Mouse (Mus musculus): ENCODE results near the gene BC051142. TPM values are rescaled to one million over a fixed set of nuclear protein-coding genes. Genes with fewer than 3 reads are reported as not detected.
A peak's percentile ranks its signal among the peaks of the same experiment; 100 is the strongest.

The BC051142 gene
- total and polyA plus RNA-seq, 2 experiments from 2014 or later: 0.41 TPM; not detected in 1

DNA sequence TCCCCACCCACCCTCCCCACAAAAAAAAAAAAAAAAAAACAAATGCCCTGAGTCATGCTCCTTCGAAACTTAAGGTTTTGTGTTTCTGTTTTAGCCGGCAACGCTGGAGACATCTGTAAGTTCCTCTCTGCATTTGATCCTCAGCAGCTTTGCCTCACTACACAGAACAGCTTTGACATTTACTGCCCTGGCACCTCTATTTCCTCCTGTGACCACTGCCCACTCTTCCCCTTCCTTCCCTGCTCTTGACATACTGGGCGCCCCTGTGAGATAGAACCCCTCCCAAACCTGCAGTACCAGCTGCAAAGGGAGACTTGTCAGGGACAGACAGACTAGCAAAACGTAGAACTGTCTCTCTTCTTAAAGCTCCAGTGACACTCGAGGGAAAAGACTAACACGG, 39.0 kb downstream of the BC051142 start:
- Histone ChIP-seq H3K9me3 (replicated peaks; ENCODE audit: control insufficient read depth, low read length) (no peaks in the 10 kb centered on the region), H3K4me1 (ENCODE audit: control insufficient read depth, insufficient read depth) (no peaks in the 10 kb centered on the region), H3K27me3 (ENCODE audit: control insufficient read depth, insufficient read depth, low read length) (no peaks in the 10 kb centered on the region), H3K9ac (replicated peaks; ENCODE audit: low read depth, low read length) (no peak overlapping the region), H3K4me3 (ENCODE audit: low read depth, low read length) (no peak overlapping the region), H3K4me2 (ENCODE audit: low read depth, low read length) (no peak overlapping the region; the same call in 1 of the 2 replicates), H3K36me3 (replicated peaks; ENCODE audit: control insufficient read depth, insufficient read depth, low read length) (no peaks in the 10 kb centered on the region), H3K27ac (ENCODE audit: low read depth) (no peak overlapping the region)
- TF ChIP-seq EP300 (IDR thresholded peaks at IDR 0.05; ENCODE audit: low read depth): no peak
- no peak for TF ChIP-seq CTCF (IDR thresholded peaks at IDR 0.05; ENCODE audit: low read depth)
- no peak for ATAC-seq (ENCODE audit: insufficient read depth, low read depth)
- DNase-seq (ENCODE audit: low spot score): no peak
- WGBS: 52% methylated on average over 7 of the region's 7 CpGs

DNA sequence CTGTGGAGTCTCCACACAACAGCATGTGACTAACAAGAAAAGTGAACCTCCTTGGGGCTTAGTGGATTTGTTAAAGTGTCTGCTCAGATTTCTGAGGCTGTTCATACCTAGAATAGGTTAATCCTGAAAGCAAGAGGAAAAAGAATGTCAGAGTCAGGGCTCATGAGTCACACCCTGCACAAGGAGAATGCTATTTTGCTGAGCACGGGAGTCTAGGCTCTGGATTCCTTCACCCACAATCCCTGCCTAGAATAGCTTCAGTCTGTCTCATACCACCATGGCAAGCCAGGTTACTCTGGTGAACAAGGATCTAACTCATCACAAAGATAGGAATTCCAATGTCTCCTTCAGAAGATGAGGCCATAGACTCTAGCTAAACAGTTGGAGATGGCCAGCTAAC, 40.0 kb downstream of the BC051142 start:
- DNase-seq (ENCODE audit: low spot score) (no peak), ATAC-seq (ENCODE audit: insufficient read depth, low read depth) (no peak)
- WGBS: 10% methylated on average over 1 of the region's 1 CpGs
- Histone ChIP-seq H3K4me2 (ENCODE audit: low read depth, low read length) (no peak overlapping the region), H3K9me3 (replicated peaks; ENCODE audit: control insufficient read depth, low read length) (no peaks in the 10 kb centered on the region), H3K9ac (replicated peaks; ENCODE audit: low read depth, low read length) (no peak overlapping the region), H3K4me1 (ENCODE audit: control insufficient read depth, insufficient read depth) (no peaks in the 10 kb centered on the region), H3K36me3 (replicated peaks; ENCODE audit: control insufficient read depth, insufficient read depth, low read length) (no peaks in the 10 kb centered on the region), H3K27me3 (ENCODE audit: control insufficient read depth, insufficient read depth, low read length) (no peaks in the 10 kb centered on the region), H3K4me3 (ENCODE audit: low read depth, low read length) (no peak overlapping the region), H3K27ac (ENCODE audit: low read depth) (no peak overlapping the region)
- no peak for TF ChIP-seq EP300 (IDR thresholded peaks at IDR 0.05; ENCODE audit: low read depth)
- TF ChIP-seq CTCF (IDR thresholded peaks at IDR 0.05; ENCODE audit: low read depth): no peak

DNA sequence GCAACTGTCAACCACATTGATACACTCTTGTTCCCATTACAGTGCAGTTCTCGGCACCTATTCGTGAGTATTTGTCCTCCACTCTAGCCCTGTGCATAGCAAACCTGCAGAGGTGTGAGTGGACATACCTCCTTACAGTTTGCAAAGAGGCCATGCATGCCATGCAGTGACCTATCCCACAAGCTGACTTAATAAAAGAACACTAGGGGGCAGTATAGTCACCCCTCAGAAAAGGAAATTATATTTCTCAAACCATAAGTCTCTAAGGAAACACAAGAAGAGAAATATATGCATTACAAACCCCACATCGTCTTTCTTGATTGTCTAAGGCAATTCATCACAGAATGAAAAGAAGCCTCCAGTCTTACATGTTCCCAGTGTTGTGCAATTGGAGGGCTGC, 41.2 kb downstream of the BC051142 start:
- Histone ChIP-seq H3K36me3 (replicated peaks; ENCODE audit: control insufficient read depth, insufficient read depth, low read length) (no peaks in the 10 kb centered on the region), H3K4me2 (ENCODE audit: low read depth, low read length) (no peak overlapping the region), H3K4me1 (ENCODE audit: control insufficient read depth, insufficient read depth) (no peaks in the 10 kb centered on the region), H3K9ac (replicated peaks; ENCODE audit: low read depth, low read length) (no peak overlapping the region), H3K27me3 (ENCODE audit: control insufficient read depth, insufficient read depth, low read length) (no peaks in the 10 kb centered on the region), H3K9me3 (replicated peaks; ENCODE audit: control insufficient read depth, low read length) (no peaks in the 10 kb centered on the region), H3K27ac (ENCODE audit: low read depth) (no peak overlapping the region), H3K4me3 (ENCODE audit: low read depth, low read length) (no peak overlapping the region)
- 44% methylated on average over 3 of the region's 3 CpGs for WGBS
- no peak for TF ChIP-seq EP300 (IDR thresholded peaks at IDR 0.05; ENCODE audit: low read depth)
- TF ChIP-seq CTCF (IDR thresholded peaks at IDR 0.05; ENCODE audit: low read depth): peak; percentile 57
- DNase-seq (ENCODE audit: low spot score) (peak; percentile 50), ATAC-seq (ENCODE audit: insufficient read depth, low read depth) (no peak)

GRCm38 (mm10) chr17:34441990-34442389, 43.4 kb downstream of the BC051142 start:
- no peak for DNase-seq (ENCODE audit: low spot score)
- no peak overlapping the region for H3K4me3 ChIP-seq (ENCODE audit: low read depth, low read length)
- H3K4me2 ChIP-seq (ENCODE audit: low read depth, low read length): no peak overlapping the region
- no peak for TF ChIP-seq EP300 (IDR thresholded peaks at IDR 0.05; ENCODE audit: low read depth)
- TF ChIP-seq CTCF (IDR thresholded peaks at IDR 0.05; ENCODE audit: low read depth): no peak
- no peak overlapping the region for H3K27ac ChIP-seq (ENCODE audit: low read depth)
- H3K9ac ChIP-seq (replicated peaks; ENCODE audit: low read depth, low read length): no peak overlapping the region
- H3K9me3 ChIP-seq (replicated peaks; ENCODE audit: control insufficient read depth, low read length): no peaks in the 10 kb centered on the region
- no peaks in the 10 kb centered on the region for H3K4me1 ChIP-seq (ENCODE audit: control insufficient read depth, insufficient read depth)
- 78% methylated on average over 7 of the region's 7 CpGs for WGBS
- no peaks in the 10 kb centered on the region for H3K27me3 ChIP-seq (ENCODE audit: control insufficient read depth, insufficient read depth, low read length)
- no peaks in the 10 kb centered on the region for H3K36me3 ChIP-seq (replicated peaks; ENCODE audit: control insufficient read depth, insufficient read depth, low read length)
- ATAC-seq (ENCODE audit: insufficient read depth, low read depth): no peak

DNA sequence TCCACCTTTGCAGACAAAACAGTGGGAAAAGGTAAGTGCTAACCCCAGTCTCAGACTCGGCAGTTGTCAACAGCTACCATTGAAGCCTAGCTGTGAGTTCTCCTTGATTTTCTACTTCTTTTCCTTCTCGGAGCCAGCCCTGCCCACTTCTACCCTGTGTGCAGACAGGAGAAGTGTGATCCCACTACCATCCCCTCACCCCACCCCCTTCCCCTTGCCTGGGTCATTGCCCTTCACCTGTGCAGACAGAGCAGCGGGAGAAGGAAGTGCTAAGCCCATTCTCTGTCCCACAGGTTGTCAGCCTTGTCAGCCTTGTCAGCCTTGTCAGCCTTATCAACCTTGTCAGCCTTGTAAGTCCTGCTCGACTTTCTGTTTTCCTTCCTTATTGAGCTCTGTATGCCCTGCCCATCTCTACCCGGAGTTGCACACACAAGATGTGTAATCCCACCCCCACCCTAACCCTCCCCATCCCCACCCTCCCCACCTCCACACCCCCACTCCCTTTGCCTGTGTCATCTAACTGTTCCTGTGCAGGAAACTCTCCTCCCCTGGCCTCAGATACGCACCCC, 49.9 kb downstream of the BC051142 start:
- H3K36me3 ChIP-seq (replicated peaks; ENCODE audit: control insufficient read depth, insufficient read depth, low read length): no peaks in the 10 kb centered on the region
- 21% methylated on average over 6 of the region's 6 CpGs for WGBS
- H3K27ac ChIP-seq (ENCODE audit: low read depth): no peak overlapping the region

DNA sequence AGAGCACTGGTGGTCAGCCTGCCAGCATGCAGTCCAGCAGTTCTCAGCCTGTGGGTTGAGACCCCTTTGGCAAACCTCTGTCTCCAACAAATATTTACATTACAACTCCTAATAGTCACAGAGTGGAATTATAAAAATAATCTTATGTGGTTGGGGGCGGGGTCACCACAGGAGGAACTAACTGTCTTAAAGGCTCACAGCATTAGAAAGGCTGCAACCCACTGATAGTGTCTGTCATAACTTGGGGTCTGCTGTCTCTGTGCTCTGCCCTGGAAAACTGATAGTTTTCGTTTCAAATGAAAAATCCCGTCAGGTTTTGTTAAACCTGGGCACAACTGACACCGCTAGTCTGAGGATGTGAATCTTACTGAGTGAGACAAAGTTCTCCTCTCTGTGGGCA, 59.0 kb downstream of the BC051142 start:
- WGBS: 63% methylated on average over 4 of the region's 4 CpGs
- H3K9me3 ChIP-seq (replicated peaks; ENCODE audit: control insufficient read depth, low read length): no peaks in the 10 kb centered on the region
- no peak overlapping the region for H3K9ac ChIP-seq (replicated peaks; ENCODE audit: low read depth, low read length)
- H3K27me3 ChIP-seq (ENCODE audit: control insufficient read depth, insufficient read depth, low read length): no peaks in the 10 kb centered on the region
- no peak overlapping the region for H3K27ac ChIP-seq (ENCODE audit: low read depth)
- DNase-seq (ENCODE audit: low spot score) (no peak), ATAC-seq (ENCODE audit: insufficient read depth, low read depth) (no peak)
- TF ChIP-seq EP300 (IDR thresholded peaks at IDR 0.05; ENCODE audit: low read depth): no peak
- TF ChIP-seq CTCF (IDR thresholded peaks at IDR 0.05; ENCODE audit: low read depth): no peak
- H3K36me3 ChIP-seq (replicated peaks; ENCODE audit: control insufficient read depth, insufficient read depth, low read length): no peaks in the 10 kb centered on the region
- no peak overlapping the region for H3K4me3 ChIP-seq (ENCODE audit: low read depth, low read length)
- H3K4me1 ChIP-seq (ENCODE audit: control insufficient read depth, insufficient read depth): no peaks in the 10 kb centered on the region
- H3K4me2 ChIP-seq (ENCODE audit: low read depth, low read length): no peak overlapping the region

More for the DNA sequence above, 49.9 kb downstream of the BC051142 start:
- DNase-seq (ENCODE audit: low spot score): no peak
- no peaks in the 10 kb centered on the region for H3K9me3 ChIP-seq (replicated peaks; ENCODE audit: control insufficient read depth, low read length)
- no peaks in the 10 kb centered on the region for H3K4me1 ChIP-seq (ENCODE audit: control insufficient read depth, insufficient read depth)
- H3K4me3 ChIP-seq (ENCODE audit: low read depth, low read length): no peak overlapping the region
- no peak for ATAC-seq (ENCODE audit: insufficient read depth, low read depth)
- H3K4me2 ChIP-seq (ENCODE audit: low read depth, low read length): no peak overlapping the region
- no peak overlapping the region for H3K9ac ChIP-seq (replicated peaks; ENCODE audit: low read depth, low read length)
- H3K27me3 ChIP-seq (ENCODE audit: control insufficient read depth, insufficient read depth, low read length): no peaks in the 10 kb centered on the region
- TF ChIP-seq EP300 (IDR thresholded peaks at IDR 0.05; ENCODE audit: low read depth) (no peak), CTCF (IDR thresholded peaks at IDR 0.05; ENCODE audit: low read depth) (no peak)

Data from heart, postnatal 0 days (tissue).